Mouse (Mus musculus) heart, embryonic 11.5 days (tissue): ENCODE results near the gene Slco1c1. TPM values are rescaled to one million over a fixed set of nuclear protein-coding genes. Genes with fewer than 3 reads are reported as not detected.
"Not testable (repeated sequence)": the region's sequence is repeated elsewhere in the genome, so short reads cannot be mapped to it uniquely, and the experiment has no call there.

Experiments used
- ATAC-seq: fragments of 200-750 bp; cut with Nextera tagmentation; replicated peaks from 2 replicates; pipeline ENCODE4 v1.8.0; 2017; ENCODE audit warnings: moderate library complexity; ENCODE audit not compliant: insufficient number of reproducible peaks, low FRiP score, low TSS enrichment
- H3K27ac ChIP-seq: fragments of 300-500 bp; sonication (generic); 2 replicates; pipeline ENCODE4 v1.5.1; 2014; ENCODE audit warnings: mild to moderate bottlenecking, low read depth, low read length
- H3K27me3 ChIP-seq: fragments of 300-500 bp; sonication (generic); 2 replicates; pipeline ENCODE4 v1.6.1; 2014; ENCODE audit warnings: mild to moderate bottlenecking, low read length, mixed read lengths; ENCODE audit not compliant: control insufficient read depth, insufficient read depth
- H3K36me3 ChIP-seq: fragments of 300-500 bp; sonication (generic); 2 replicates; pipeline ENCODE4 v1.6.1; 2014; ENCODE audit warnings: mild to moderate bottlenecking, low read length, moderate library complexity, mixed read lengths; ENCODE audit not compliant: control insufficient read depth, insufficient read depth
- H3K4me1 ChIP-seq: fragments of 300-500 bp; sonication (generic); 2 replicates; pipeline ENCODE4 v1.6.1; 2014; ENCODE audit warnings: low read length; ENCODE audit not compliant: control insufficient read depth, insufficient read depth
- H3K4me2 ChIP-seq: fragments of 300-500 bp; sonication (generic); 2 replicates; pipeline ENCODE4 v1.6.1; 2014; ENCODE audit warnings: mild to moderate bottlenecking, moderate library complexity
- H3K4me3 ChIP-seq: fragments of 300-500 bp; sonication (generic); 2 replicates; pipeline ENCODE4 v1.5.1; 2014; ENCODE audit warnings: low read depth, low read length
- H3K9ac ChIP-seq: fragments of 300-500 bp; sonication (generic); 2 replicates; pipeline ENCODE4 v1.6.1; 2014; ENCODE audit warnings: mild to moderate bottlenecking, low read depth, low read length, moderate library complexity
- H3K9me3 ChIP-seq: fragments of 300-500 bp; sonication (generic); replicated peaks from 2 replicates; pipeline ENCODE4 v1.6.1; 2016; ENCODE audit warnings: low read length; ENCODE audit not compliant: control insufficient read depth
- WGBS: fragments of 180-500 bp; shearing (Covaris S2); extraction: QIAGEN DNeasy Blood & Tissue Kit; methylation state at CpG from one replicate; pipeline ENCODE4 v1.1.7; 2014; ENCODE audit not compliant: insufficient replicate concordance; 5-methylcytosine and 5-hydroxymethylcytosine counted together
- polyA plus RNA-seq: library from polyadenylated mRNA; unstranded; fragments of >200 nt; fragmentation: Nextera tagmentation; extraction: Ambion mirVana; gene quantifications from 2 replicates; pipeline ENCODE4 v1.2.1, GENCODE M21; 2014

The Slco1c1 gene
- polyA plus RNA-seq, 1 experiment from 2014 or later: 0.24 TPM

DNA sequence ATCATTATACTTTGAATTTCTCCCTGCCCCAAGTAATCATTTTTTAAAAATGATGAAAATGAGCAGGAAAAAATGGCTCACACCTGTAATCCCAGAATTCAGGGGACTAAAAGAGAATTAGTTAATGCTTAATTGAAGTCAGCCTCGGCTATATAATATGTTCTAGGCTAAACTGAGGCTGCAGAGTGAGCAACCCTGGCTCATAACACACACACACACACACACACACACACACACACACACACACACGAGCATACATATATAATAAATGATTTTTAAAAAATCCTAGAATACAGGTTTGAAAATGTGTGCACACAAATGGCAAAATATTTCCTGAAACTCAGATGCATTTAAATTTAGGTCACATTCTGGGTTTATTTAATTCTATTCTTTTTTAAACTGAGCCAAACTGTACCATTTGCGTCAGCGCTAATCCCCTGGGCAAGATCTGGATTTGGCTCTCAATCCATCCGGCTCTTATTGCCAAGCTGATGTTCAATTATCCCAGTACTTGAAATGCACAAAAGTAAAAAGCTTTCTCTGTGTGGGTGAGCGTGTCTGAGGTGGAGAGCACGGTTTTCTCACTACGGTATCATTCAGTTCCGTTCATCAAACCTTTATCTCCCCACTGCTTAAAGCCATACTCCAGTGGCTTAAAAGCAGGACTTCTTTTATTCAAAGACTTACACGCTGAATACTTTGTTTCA, 43.8 kb downstream of the Slco1c1 start:
- Histone ChIP-seq H3K27me3 (no peaks in the 10 kb centered on the region), H3K9ac (no peak overlapping the region), H3K9me3 (no peaks in the 10 kb centered on the region), H3K27ac (no peak overlapping the region), H3K4me3 (no peak overlapping the region), H3K4me2 (no peak overlapping the region), H3K36me3 (no peaks in the 10 kb centered on the region), H3K4me1 (no peaks in the 10 kb centered on the region)
- WGBS: 79% methylated on average over 10 of the region's 10 CpGs
- ATAC-seq: no peak

GRCm38 (mm10) chr6:141568559-141568946, 44.4 kb downstream of the Slco1c1 start:
- WGBS: 67% methylated on average over 3 of the region's 3 CpGs
- Histone ChIP-seq H3K27ac (no peak overlapping the region), H3K4me1 (no peaks in the 10 kb centered on the region), H3K9me3 (no peaks in the 10 kb centered on the region), H3K36me3 (no peaks in the 10 kb centered on the region), H3K9ac (no peak overlapping the region), H3K27me3 (no peaks in the 10 kb centered on the region), H3K4me2 (no peak overlapping the region), H3K4me3 (no peak overlapping the region)
- ATAC-seq: no peak

DNA sequence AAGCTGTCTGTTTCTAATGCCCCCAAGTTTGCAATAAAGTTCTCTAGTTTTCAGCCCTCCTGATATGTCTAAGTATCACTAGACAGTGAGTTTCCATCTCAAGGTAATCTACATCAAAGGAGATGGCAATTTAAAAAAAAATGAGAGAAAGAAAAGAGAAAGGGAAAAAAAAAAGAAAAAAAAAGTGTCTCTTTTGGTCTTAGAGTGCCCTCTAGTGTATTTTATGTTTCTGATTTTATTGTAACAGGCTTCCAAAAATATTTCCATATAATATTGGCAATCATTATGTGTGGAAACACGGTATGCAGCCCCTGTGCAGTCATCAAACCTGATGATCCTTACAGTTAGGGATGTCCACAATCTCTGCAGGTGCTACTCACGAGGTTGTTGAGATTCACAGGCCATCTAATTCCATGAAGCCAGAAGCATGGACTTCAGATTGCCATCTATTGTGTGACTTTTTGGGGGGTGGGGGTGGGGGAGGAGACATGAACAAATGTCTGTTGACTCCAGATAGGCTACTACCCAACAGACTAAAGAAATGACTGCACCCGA, 52.6 kb downstream of the Slco1c1 start:
- Histone ChIP-seq H3K27me3 (no peaks in the 10 kb centered on the region), H3K9me3 (no peaks in the 10 kb centered on the region), H3K4me2 (no peak overlapping the region), H3K4me1 (no peaks in the 10 kb centered on the region), H3K36me3 (no peaks in the 10 kb centered on the region), H3K4me3 (no peak overlapping the region), H3K27ac (no peak overlapping the region), H3K9ac (no peak overlapping the region)
- ATAC-seq: no peak
- 42% methylated on average over 3 of the region's 3 CpGs for whole genome bisulfite sequencing

- Histone ChIP-seq H3K4me2 (no peak overlapping the region), H3K27ac (no peak overlapping the region), H3K27me3 (no peaks in the 10 kb centered on the region), H3K4me3 (no peak overlapping the region), H3K9me3 (no peaks in the 10 kb centered on the region), H3K9ac (no peak overlapping the region), H3K4me1 (no peaks in the 10 kb centered on the region), H3K36me3 (no peaks in the 10 kb centered on the region)
- ATAC-seq: no peak
- 75% methylated on average over 1 of the region's 1 CpGs for WGBS
Measured at GRCm38 (mm10) chr6:141584791-141585403, 60.7 kb downstream of the Slco1c1 start.

DNA sequence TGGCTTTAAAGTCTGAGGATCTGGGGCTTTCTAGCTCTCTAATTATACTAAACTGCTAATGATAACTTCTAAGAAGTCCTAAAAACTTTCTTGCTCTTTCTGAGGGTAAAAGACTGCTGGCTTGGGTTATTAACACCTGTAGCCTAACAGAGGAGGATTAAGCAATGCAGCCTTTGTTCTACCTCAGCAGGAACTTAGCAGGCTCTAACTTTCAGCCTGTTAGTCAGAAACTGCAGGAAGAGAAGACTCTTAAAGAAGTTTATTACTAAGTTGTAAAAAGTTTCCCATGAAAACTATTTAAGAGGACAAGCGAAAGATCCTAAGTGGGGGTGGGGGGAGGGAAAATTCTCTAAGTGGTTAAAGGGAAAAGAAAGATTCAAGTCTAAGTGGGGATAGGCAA, 65.8 kb downstream of the Slco1c1 start:
- Histone ChIP-seq H3K9ac (no peak overlapping the region), H3K4me3 (no peak overlapping the region), H3K27me3 (no peaks in the 10 kb centered on the region), H3K4me2 (no peak overlapping the region), H3K4me1 (no peaks in the 10 kb centered on the region), H3K36me3 (no peaks in the 10 kb centered on the region), H3K27ac (no peak overlapping the region), H3K9me3 (no peaks in the 10 kb centered on the region)
- no peak for ATAC-seq
- WGBS: 62% methylated on average over 1 of the region's 1 CpGs

- not testable (repeated sequence) for H3K4me2 ChIP-seq, H3K9ac ChIP-seq, H3K4me3 ChIP-seq, H3K27ac ChIP-seq, H3K4me1 ChIP-seq, ATAC-seq, H3K27me3 ChIP-seq, H3K9me3 ChIP-seq, H3K36me3 ChIP-seq
- 54% methylated on average over 4 of the region's 4 CpGs for WGBS
Measured at GRCm38 (mm10) chr6:141590598-141591200, 66.5 kb downstream of the Slco1c1 start.

- H3K4me2 ChIP-seq: no peak overlapping the region
- H3K4me1 ChIP-seq: no peaks in the 10 kb centered on the region
- no peaks in the 10 kb centered on the region for H3K27me3 ChIP-seq
- 68% methylated on average over 2 of the region's 2 CpGs for whole genome bisulfite sequencing
- no peak overlapping the region for H3K9ac ChIP-seq
- H3K9me3 ChIP-seq: peaks cover 6% of the 10 kb centered on the region
- ATAC-seq: no peak
- H3K27ac ChIP-seq: no peak overlapping the region
- no peaks in the 10 kb centered on the region for H3K36me3 ChIP-seq
- H3K4me3 ChIP-seq: no peak overlapping the region
Measured at GRCm38 (mm10) chr6:141596081-141596480, 71.9 kb downstream of the Slco1c1 start.

DNA sequence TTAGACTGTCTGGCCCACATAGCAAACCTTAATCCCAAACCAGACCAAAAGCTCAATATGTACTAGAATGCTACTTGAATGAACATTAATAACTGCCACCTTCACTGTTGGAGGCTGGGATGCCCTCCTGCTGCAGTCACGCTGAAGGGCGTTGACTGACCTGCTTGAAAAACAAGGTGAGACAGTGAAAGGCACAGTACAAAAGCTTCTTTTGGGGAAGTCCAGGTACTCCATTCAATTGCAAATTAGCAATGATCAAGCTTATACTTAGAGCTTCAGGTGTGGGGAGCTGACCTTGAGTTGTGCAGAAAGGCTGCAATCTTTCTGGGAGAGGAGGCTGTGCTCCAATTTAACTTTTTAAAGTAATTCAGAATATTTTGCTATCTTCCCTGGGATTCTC, 72.9 kb downstream of the Slco1c1 start:
- peaks cover 6% of the 10 kb centered on the region for H3K9me3 ChIP-seq
- WGBS: 92% methylated on average over 2 of the region's 2 CpGs
- no peak overlapping the region for H3K4me3 ChIP-seq
- ATAC-seq: no peak
- H3K4me1 ChIP-seq: no peaks in the 10 kb centered on the region
- no peak overlapping the region for H3K27ac ChIP-seq
- H3K27me3 ChIP-seq: no peaks in the 10 kb centered on the region
- H3K36me3 ChIP-seq: no peaks in the 10 kb centered on the region
- no peak overlapping the region for H3K9ac ChIP-seq
- H3K4me2 ChIP-seq: no peak overlapping the region
